Mouse (Mus musculus) heart, embryonic 16.5 days (tissue): ENCODE results near the gene Fbxw8. TPM values are rescaled to one million over a fixed set of nuclear protein-coding genes. Genes with fewer than 3 reads are reported as not detected.

Experiments used
- ATAC-seq: fragments of 200-750 bp; cut with Nextera tagmentation; replicated peaks from 2 replicates; pipeline ENCODE4 v1.8.0; 2017; ENCODE audit warnings: moderate number of reproducible peaks; ENCODE audit not compliant: insufficient read depth, low FRiP score; ENCODE audit errors: extremely low read depth
- H3K27ac ChIP-seq: fragments of 300-500 bp; sonication (generic); 2 replicates; pipeline ENCODE4 v1.5.1; 2014; ENCODE audit warnings: mild to moderate bottlenecking, low read length, control low read depth, moderate library complexity
- H3K27me3 ChIP-seq: fragments of 300-500 bp; sonication (generic); 2 replicates; pipeline ENCODE4 v1.6.1; 2014; ENCODE audit warnings: low read length, mixed read lengths; ENCODE audit not compliant: control insufficient read depth, insufficient read depth
- H3K36me3 ChIP-seq: fragments of 300-500 bp; sonication (generic); 2 replicates; pipeline ENCODE4 v1.6.1; 2014; ENCODE audit not compliant: control insufficient read depth, insufficient read depth
- H3K4me1 ChIP-seq: fragments of 300-500 bp; sonication (generic); 2 replicates; pipeline ENCODE4 v1.6.1; 2014; ENCODE audit warnings: low read length, mixed read lengths; ENCODE audit not compliant: control insufficient read depth, insufficient read depth
- H3K4me2 ChIP-seq: fragments of 300-500 bp; sonication (generic); 2 replicates; pipeline ENCODE4 v1.6.1; 2014; ENCODE audit warnings: low read depth, mild to moderate bottlenecking, control low read depth, low read length
- H3K4me3 ChIP-seq: fragments of 300-500 bp; sonication (generic); 2 replicates; pipeline ENCODE4 v1.5.1; 2014; ENCODE audit warnings: mild to moderate bottlenecking, control low read depth, low read length
- H3K9ac ChIP-seq: fragments of 300-500 bp; sonication (generic); 2 replicates; pipeline ENCODE4 v1.6.1; 2014; ENCODE audit warnings: low read length, control low read depth
- H3K9me3 ChIP-seq: fragments of 300-500 bp; sonication (generic); replicated peaks from 2 replicates; pipeline ENCODE4 v1.6.1; 2016; ENCODE audit warnings: low read length; ENCODE audit not compliant: control insufficient read depth
- WGBS: fragments of 180-500 bp; shearing (Covaris S2); extraction: QIAGEN DNeasy Blood & Tissue Kit; methylation state at CpG from one replicate; pipeline ENCODE4 v1.1.7; 2014; 5-methylcytosine and 5-hydroxymethylcytosine counted together
- polyA plus RNA-seq: library from polyadenylated mRNA; unstranded; fragments of >200 nt; fragmentation: Nextera tagmentation; extraction: Ambion mirVana; gene quantifications from 2 replicates; pipeline ENCODE4 v1.2.1, GENCODE M21; 2015

The Fbxw8 gene
- polyA plus RNA-seq, 1 experiment from 2014 or later: 18.6 TPM

DNA sequence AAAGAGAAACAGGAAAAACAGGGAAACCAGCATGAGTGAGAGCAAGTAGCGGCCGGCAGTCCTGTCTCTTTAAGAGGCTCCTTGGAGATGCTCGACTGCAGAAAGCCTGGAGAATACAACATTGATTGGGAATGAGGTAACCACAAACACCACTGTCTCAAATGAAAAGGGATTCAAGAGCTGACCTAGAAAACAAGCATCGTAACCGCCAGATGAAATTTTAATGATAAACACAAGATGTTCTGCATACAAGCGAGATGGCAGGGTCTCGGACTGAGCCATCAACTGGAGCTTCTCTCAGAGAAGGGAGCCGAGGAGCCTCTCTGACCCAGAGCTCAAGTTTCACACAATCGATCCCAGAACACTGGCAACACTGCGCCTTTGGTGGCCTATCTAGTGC lies 32.2 kb downstream of the Fbxw8 start:
- Histone ChIP-seq H3K4me2 (no peak overlapping the region), H3K27ac (no peak overlapping the region), H3K4me1 (peaks cover 14% of the 10 kb centered on the region), H3K4me3 (no peak overlapping the region), H3K9me3 (no peaks in the 10 kb centered on the region), H3K9ac (no peak overlapping the region), H3K36me3 (0 out of 2 replicates have a peak, but pooled peaks cover 2% of the 10 kb centered on the region), H3K27me3 (no peaks in the 10 kb centered on the region)
- no peak for ATAC-seq
- WGBS: 59% methylated on average over 10 of the region's 10 CpGs

DNA sequence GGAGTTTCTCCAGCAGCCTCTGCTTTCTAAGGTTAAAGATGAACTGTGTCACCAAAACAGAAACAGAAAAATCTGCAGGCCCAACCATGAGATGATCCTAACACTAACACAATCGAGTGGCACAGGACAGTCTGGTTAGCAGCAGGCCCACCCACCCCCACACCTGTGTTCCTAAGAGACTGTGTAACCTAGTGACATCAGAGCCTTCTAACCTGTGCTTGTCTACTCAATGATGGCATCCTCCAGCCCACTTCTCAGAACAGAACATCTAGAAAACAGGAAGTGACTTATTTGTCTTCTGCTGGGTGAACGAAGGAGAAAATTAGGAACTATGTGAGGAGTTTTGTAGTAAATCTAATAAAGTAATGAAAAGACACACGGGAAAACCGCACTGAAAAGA lies 33.3 kb downstream of the Fbxw8 start:
- no peak overlapping the region for H3K4me3 ChIP-seq
- no peaks in the 10 kb centered on the region for H3K27me3 ChIP-seq
- no peak overlapping the region for H3K9ac ChIP-seq
- H3K27ac ChIP-seq: no peak overlapping the region
- WGBS: 82% methylated on average over 4 of the region's 4 CpGs
- no peak for ATAC-seq
- H3K36me3 ChIP-seq: 0 out of 2 replicates have a peak, but pooled peaks cover 2% of the 10 kb centered on the region
- peaks cover 3% of the 10 kb centered on the region for H3K4me1 ChIP-seq
- H3K9me3 ChIP-seq: no peaks in the 10 kb centered on the region
- H3K4me2 ChIP-seq: no peak overlapping the region

DNA sequence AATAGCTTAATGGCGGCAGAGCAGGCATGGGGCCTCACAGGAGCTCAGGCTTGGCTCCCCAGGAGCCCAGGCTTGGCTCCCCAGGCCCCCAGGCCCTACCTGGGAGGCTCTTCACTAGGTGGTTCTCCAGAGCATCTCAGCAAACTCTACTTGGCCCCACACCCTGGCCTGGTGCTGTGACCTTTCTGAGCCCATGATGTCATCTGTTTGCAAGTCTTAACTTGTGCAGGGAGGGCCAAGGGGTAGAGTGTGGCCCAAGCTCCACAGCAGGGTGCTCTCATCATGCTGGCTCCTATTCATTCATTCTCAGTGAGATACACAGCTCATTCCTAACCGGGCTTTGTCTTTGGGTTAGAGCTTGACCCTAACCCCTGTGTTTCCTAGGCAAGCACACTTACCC lies 34.6 kb downstream of the Fbxw8 start:
- 65% methylated on average over 2 of the region's 2 CpGs for WGBS
- Histone ChIP-seq H3K36me3 (0 out of 2 replicates have a peak, but pooled peaks cover 2% of the 10 kb centered on the region), H3K27ac (no peak overlapping the region), H3K27me3 (no peaks in the 10 kb centered on the region), H3K4me3 (no peak overlapping the region), H3K4me1 (no peaks in the 10 kb centered on the region; the same call in 1 of the 2 replicates), H3K9ac (no peak overlapping the region), H3K9me3 (no peaks in the 10 kb centered on the region), H3K4me2 (no peak overlapping the region)
- ATAC-seq: no peak

DNA sequence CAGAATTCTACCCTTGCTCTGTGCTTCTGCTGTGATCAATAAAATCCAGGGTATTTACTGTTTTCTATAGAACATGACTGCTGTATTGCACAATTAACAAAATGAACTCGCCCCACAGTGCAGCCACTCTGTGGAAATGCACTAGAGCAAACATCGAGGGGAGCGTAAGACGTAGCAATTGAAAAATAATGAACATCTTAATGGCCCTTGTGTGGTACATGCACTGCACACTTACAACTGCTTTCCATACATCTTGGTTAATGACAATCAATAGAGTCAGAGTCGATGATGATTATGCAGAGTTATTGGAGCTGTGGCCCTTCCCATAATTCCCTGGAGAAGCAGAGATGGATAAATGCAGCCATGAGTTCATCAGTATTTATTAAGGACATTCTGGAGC lies 36.3 kb downstream of the Fbxw8 start:
- no peak for ATAC-seq
- Histone ChIP-seq H3K27me3 (no peaks in the 10 kb centered on the region), H3K9ac (no peak overlapping the region), H3K36me3 (0 out of 2 replicates have a peak, but pooled peaks cover 2% of the 10 kb centered on the region), H3K9me3 (no peaks in the 10 kb centered on the region), H3K4me2 (no peak overlapping the region), H3K4me3 (no peak overlapping the region), H3K27ac (no peak overlapping the region), H3K4me1 (no peaks in the 10 kb centered on the region; the same call in 1 of the 2 replicates)
- WGBS: 90% methylated on average over 5 of the region's 5 CpGs

DNA sequence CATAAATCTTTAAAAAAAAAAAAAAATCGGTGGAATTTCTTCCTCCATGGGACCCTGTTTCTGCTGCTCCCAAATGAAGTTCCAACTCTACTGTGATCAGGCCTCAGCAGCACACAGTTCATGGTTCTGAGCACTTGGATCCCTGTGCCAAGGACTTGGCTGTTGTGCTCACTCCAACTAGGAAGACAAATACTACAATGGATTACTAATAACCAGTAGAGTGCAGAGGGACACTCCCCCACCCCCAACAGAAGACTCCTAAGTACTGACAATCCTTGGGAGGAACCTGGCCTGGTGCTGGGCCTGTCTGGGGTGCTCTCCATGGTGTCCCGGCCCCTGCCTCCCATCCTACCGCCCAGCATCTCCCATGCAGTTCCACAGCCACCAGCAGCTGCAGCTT lies 36.9 kb downstream of the Fbxw8 start:
- H3K4me1 ChIP-seq: no peaks in the 10 kb centered on the region; the same call in 1 of the 2 replicates
- H3K27me3 ChIP-seq: no peaks in the 10 kb centered on the region
- WGBS: 72% methylated on average over 3 of the region's 3 CpGs

DNA sequence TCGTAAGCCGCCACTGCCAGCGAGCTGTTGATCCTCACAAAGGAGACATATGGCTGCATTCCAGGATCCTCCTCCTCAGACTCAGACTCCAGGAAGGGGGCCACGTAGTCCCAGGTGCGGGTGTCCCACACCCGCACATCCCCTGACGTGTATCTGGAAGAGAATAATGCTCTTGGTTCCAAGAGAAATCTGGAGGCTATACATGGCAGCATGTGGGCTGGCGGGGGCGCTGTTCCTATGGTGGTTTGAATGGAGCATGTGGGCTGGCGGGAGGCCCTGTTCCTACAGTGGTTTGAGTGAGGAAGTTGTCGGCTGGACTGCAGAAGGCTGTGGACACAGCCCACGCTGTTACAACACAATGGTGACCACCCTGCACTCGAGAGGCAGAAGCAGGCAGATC lies 41.6 kb downstream of the Fbxw8 start:
- H3K4me3 ChIP-seq: no peak overlapping the region
- H3K36me3 ChIP-seq: peaks cover 18% of the 10 kb centered on the region
- H3K4me2 ChIP-seq: no peak overlapping the region
- peaks cover 5% of the 10 kb centered on the region for H3K4me1 ChIP-seq
- no peak for ATAC-seq
- H3K9ac ChIP-seq: no peak overlapping the region
- H3K9me3 ChIP-seq: no peaks in the 10 kb centered on the region
- no peaks in the 10 kb centered on the region for H3K27me3 ChIP-seq
- WGBS: 82% methylated on average over 13 of the region's 13 CpGs
- no peak overlapping the region for H3K27ac ChIP-seq

More for the DNA sequence above, 36.9 kb downstream of the Fbxw8 start:
- no peak for ATAC-seq
- no peak overlapping the region for H3K9ac ChIP-seq
- H3K4me2 ChIP-seq: no peak overlapping the region
- H3K9me3 ChIP-seq: no peaks in the 10 kb centered on the region
- no peak overlapping the region for H3K4me3 ChIP-seq
- H3K36me3 ChIP-seq: 0 out of 2 replicates have a peak, but pooled peaks cover 2% of the 10 kb centered on the region
- H3K27ac ChIP-seq: no peak overlapping the region

DNA sequence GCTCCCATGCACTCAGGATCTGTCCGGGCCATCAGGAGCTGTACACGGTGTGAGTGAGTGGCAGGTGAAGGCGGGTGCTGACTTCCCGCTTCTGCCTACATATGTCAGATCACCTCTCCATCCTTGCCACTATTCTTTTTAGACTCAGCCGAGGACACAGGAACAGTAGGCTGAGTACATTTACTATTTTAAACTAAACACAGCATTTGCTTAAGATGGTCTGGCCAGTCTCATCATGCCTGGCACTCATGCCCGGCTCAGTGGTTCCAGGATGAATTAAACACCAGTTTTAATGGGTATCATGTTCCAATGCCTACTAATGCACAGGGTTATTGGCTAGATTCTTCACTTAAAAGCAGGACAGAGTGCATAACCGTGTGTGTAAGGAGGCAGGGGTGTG lies 42.2 kb downstream of the Fbxw8 start:
- Histone ChIP-seq H3K27me3 (no peaks in the 10 kb centered on the region), H3K27ac (no peak overlapping the region), H3K9ac (no peak overlapping the region), H3K4me2 (no peak overlapping the region), H3K9me3 (no peaks in the 10 kb centered on the region), H3K4me3 (no peak overlapping the region), H3K36me3 (peaks cover 16% of the 10 kb centered on the region), H3K4me1 (peaks cover 11% of the 10 kb centered on the region)
- no peak for ATAC-seq
- 88% methylated on average over 7 of the region's 7 CpGs for WGBS

DNA sequence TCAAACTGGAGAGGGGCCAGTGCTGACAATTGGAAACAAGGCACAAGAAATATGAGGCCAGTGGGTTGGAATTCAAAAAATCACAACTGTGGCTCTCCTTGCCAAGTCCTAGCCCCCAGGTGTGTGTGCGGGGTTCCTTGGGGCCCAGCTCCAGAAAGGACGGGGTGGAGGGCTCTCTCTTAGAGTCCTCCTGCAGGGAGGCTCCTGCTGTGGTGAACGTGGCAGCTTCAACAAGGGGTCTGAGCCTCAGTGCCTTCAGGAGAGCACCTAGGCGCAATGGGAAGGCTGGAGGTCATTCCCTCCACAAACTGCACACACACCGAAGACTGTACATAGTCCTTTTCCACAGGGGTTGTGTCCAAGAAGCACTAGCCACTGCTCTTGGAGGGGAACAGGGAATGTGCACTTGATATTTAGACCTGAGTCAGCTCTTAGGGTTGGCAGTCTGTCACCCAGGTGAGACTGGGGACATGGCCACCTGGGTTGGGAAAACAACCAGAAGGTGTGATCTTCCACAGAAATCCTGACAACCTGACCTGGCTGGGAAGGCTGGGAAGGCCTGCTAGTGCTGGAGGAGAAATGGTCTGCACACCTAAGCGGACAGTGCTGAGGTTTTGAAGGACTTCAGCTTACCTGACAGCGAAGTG lies 46.3 kb downstream of the Fbxw8 start:
- Histone ChIP-seq H3K36me3 (peaks cover 20% of the 10 kb centered on the region), H3K4me2 (no peak overlapping the region), H3K4me3 (no peak overlapping the region), H3K9ac (no peak overlapping the region), H3K27me3 (no peaks in the 10 kb centered on the region), H3K4me1 (peaks cover 16% of the 10 kb centered on the region), H3K9me3 (no peaks in the 10 kb centered on the region), H3K27ac (no peak overlapping the region)
- ATAC-seq: no peak
- WGBS: 78% methylated on average over 7 of the region's 7 CpGs

DNA sequence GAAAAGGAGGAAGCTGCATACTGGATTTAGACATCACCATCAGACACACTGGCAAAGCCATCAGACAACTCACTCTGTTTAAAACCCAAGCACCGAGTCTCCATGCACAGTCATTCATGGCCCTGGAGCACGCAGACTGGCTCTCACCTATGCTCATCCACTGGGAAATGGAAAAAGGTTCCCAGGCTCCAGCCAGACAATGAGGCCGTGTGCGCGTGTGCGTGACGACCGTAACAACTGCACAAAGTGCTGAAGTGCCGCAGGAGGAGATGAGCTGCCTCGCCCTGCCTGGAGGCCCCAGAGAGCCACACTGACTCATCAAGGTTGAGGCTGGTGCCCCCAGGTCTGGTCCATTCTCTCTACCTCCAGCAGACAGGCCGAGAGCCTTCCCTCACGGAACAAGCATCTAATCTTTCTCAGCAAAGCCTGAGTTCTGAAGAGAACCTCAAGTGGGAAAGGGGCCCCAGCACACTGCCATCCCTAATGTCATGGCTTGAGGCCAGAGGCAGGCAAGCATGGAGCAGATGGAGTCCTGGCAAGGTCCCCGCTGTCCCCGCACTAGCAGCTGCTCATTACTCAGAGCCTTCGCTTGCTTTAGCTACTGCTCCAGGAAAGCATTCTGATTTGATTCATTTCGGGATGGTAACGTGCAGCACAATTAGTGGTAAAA lies 47.0 kb downstream of the Fbxw8 start:
- peak; percentile 54; the same call in 1 of the 2 replicates for ATAC-seq
- Histone ChIP-seq H3K4me3 (no peak overlapping the region), H3K27ac (no peak overlapping the region), H3K36me3 (peaks cover 20% of the 10 kb centered on the region), H3K4me2 (peak overlapping the region; percentile 14; the same call in 1 of the 2 replicates), H3K27me3 (no peaks in the 10 kb centered on the region), H3K9me3 (no peaks in the 10 kb centered on the region), H3K9ac (no peak overlapping the region), H3K4me1 (peaks cover 16% of the 10 kb centered on the region)
- 53% methylated on average over 17 of the region's 17 CpGs for WGBS
